Mouse (Mus musculus): ENCODE data around the gene Ddx54.

DNA sequence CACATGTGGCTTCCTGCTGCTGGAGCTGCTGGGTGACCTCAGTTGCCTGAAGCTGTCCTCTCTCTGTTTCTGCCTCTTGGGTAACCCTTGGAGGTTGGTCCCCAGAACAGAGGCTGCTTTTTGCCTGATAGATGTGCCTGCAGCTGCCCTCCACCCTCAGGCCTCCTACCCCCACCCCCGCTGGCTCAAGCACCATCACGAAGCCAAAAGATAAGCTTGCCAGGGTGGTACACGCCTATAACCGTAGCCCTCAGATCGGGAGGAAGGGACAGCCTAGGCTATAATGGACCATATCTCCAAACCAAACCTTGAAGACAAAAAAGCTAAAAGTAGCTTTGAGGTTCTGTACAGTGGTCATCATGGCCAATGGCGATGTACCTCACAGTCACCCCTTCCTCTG is 12.9 kb upstream of the Ddx54 start:
- TF ChIP-seq CTCF (IDR thresholded peaks at IDR 0.05; ENCODE audit: control insufficient read depth, insufficient read depth, insufficient replicate concordance, low read depth, low read length) (no peak), POLR2A (IDR thresholded peaks at IDR 0.05; ENCODE audit: control insufficient read depth, low read depth, low read length) (no peak)

Measured in testis, adult 2 months (tissue).